Mouse (Mus musculus) intestine, postnatal 0 days (tissue): ENCODE measurements around the gene Spg7. TPM values are rescaled to one million over a fixed set of nuclear protein-coding genes. Genes with fewer than 3 reads are reported as not detected.

Experiments
- ATAC-seq: fragments of 200-750 bp; cut with Nextera tagmentation; 2 replicates; pipeline ENCODE4 v1.8.0; 2017; ENCODE audit warnings: mild to moderate bottlenecking, moderate TSS enrichment, moderate library complexity
- H3K27ac ChIP-seq: fragments of 300-500 bp; sonication (generic); 2 replicates; pipeline ENCODE4 v1.5.1; 2014; ENCODE audit warnings: mild to moderate bottlenecking, low read depth, low read length, moderate library complexity
- H3K27me3 ChIP-seq: fragments of 300-500 bp; sonication (generic); replicated peaks from 2 replicates; pipeline ENCODE4 v1.6.1; 2014; ENCODE audit warnings: low read length, mixed read lengths; ENCODE audit not compliant: control insufficient read depth, insufficient read depth
- H3K36me3 ChIP-seq: fragments of 300-500 bp; sonication (generic); 2 replicates; pipeline ENCODE4 v1.6.1; 2014; ENCODE audit warnings: mild to moderate bottlenecking, moderate library complexity; ENCODE audit not compliant: control insufficient read depth, insufficient read depth
- H3K4me1 ChIP-seq: fragments of 300-500 bp; sonication (generic); replicated peaks from 2 replicates; pipeline ENCODE4 v1.6.1; 2014; ENCODE audit warnings: antibody characterized with exemption, low read length, mixed read lengths; ENCODE audit not compliant: control insufficient read depth, insufficient read depth
- H3K4me2 ChIP-seq: fragments of 300-500 bp; sonication (generic); replicated peaks from 2 replicates; pipeline ENCODE4 v1.6.1; 2014; ENCODE audit warnings: low read depth, mild to moderate bottlenecking, moderate library complexity
- H3K4me3 ChIP-seq: fragments of 300-500 bp; sonication (generic); 2 replicates; pipeline ENCODE4 v1.5.1; 2014; ENCODE audit warnings: low read depth, low read length
- H3K9ac ChIP-seq: fragments of 300-500 bp; sonication (generic); 2 replicates; pipeline ENCODE4 v1.6.1; 2014; ENCODE audit warnings: mild to moderate bottlenecking, low read depth, low read length
- H3K9me3 ChIP-seq: fragments of 300-500 bp; sonication (generic); 2 replicates; pipeline ENCODE4 v1.6.1; 2016; ENCODE audit warnings: mixed run types; ENCODE audit not compliant: control insufficient read depth
- CTCF ChIP-seq: sonication (generic); IDR thresholded peaks from 2 replicates; pipeline ENCODE4 v1.5.1; 2016; ENCODE audit warnings: low read depth, mild to moderate bottlenecking, control low read depth, antibody characterized with exemption, moderate library complexity
- WGBS: fragments of 180-500 bp; shearing (Covaris S2); extraction: QIAGEN DNeasy Blood & Tissue Kit; methylation state at CpG from one replicate; pipeline ENCODE4 v1.1.7; 2014; 5-methylcytosine and 5-hydroxymethylcytosine counted together
- polyA plus RNA-seq: library from polyadenylated mRNA; unstranded; fragments of >200 nt; fragmentation: Nextera tagmentation; extraction: Ambion mirVana; gene quantifications from 2 replicates; pipeline ENCODE4 v1.2.1, GENCODE M21; 2015

Gene Spg7
- polyA plus RNA-seq, 1 experiment from 2014 or later: 44.7 TPM

DNA sequence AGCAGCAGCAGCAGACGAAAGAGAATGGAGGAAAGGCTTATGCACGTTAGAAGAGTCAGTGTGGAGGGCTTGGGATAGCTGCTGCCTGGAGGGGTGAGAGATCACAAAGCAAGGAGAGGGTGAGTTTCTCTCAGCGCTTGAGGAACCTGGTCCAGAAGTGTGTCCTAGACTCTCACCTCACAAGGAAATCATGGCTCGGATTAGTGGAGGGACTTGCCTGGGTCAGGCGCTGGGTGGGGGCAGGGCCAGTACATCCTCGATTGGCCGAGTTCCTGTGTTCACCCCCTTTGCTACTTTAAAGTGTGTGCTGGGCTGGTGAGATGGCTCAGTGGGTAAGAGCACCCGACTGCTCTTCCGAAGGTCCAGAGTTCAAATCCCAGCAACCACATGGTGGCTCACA lies 73.1 kb downstream of the Spg7 start:
- WGBS: 42% methylated on average over 9 of the region's 9 CpGs
- TF ChIP-seq CTCF: no peak
- no peaks in the 10 kb centered on the region for H3K4me1 ChIP-seq
- no peak overlapping the region for H3K9ac ChIP-seq
- ATAC-seq: no peak
- H3K27ac ChIP-seq: no peak overlapping the region
- H3K36me3 ChIP-seq: no peaks in the 10 kb centered on the region
- no peak overlapping the region for H3K4me2 ChIP-seq
- no peaks in the 10 kb centered on the region for H3K27me3 ChIP-seq
- H3K4me3 ChIP-seq: no peak overlapping the region
- H3K9me3 ChIP-seq: no peaks in the 10 kb centered on the region

DNA sequence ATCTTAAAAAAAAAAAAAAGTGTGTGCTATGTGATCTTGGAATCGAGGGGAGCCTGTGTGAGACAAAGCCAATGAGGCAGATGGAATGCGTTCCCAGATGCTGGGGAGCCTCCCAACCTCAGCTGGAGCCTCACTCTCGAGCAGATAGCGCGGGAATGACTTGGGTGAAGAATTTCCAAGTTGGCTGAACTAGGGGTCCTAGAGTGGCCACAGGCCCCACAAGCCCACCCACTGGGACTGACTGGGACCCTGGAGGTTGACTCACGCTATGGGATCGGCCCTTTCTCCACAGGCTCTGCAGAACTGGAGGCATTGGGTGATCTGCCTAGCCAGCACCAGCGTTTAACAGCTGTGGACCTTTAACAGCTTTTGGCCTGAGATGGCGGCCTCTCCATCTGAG lies 73.5 kb downstream of the Spg7 start:
- 74% methylated on average over 9 of the region's 9 CpGs for WGBS
- Histone ChIP-seq H3K27ac (no peak overlapping the region; the same call in 1 of the 2 replicates), H3K27me3 (no peaks in the 10 kb centered on the region), H3K4me2 (no peak overlapping the region), H3K9me3 (no peaks in the 10 kb centered on the region), H3K9ac (no peak overlapping the region), H3K4me3 (no peak overlapping the region), H3K4me1 (no peaks in the 10 kb centered on the region), H3K36me3 (no peaks in the 10 kb centered on the region)
- ATAC-seq: no peak
- TF ChIP-seq CTCF: no peak

DNA sequence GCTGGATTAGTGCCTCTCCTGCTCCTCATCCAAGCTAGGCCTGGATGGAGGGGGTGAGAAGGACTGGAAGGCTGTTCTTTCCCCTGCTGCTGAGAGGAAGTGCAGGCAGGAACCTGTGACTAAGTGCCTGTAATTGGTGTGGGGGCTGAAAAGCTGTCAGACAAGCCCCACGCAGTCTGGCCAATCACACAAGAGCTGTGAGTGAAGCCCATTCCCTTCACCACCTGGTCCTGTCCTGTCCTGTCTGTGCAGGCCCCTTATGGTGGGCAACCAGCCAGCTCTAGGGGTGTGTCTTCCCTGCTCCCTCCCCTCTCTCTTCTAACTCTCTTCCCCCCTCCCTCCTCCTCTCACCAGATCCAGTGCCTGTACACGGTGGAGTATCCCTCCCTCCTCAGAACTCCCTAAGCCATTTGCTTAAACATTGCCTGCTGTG lies 74.9 kb downstream of the Spg7 start:
- Histone ChIP-seq H3K9me3 (no peaks in the 10 kb centered on the region), H3K27me3 (no peaks in the 10 kb centered on the region), H3K36me3 (no peaks in the 10 kb centered on the region), H3K27ac (no peak overlapping the region), H3K4me1 (no peaks in the 10 kb centered on the region), H3K4me3 (no peak overlapping the region), H3K4me2 (no peak overlapping the region), H3K9ac (no peak overlapping the region)
- 0 out of 2 replicates have a peak, but pooled peaks have one; percentile 41 for ATAC-seq
- no peak for TF ChIP-seq CTCF
- 30% methylated on average over 2 of the region's 2 CpGs for WGBS

DNA sequence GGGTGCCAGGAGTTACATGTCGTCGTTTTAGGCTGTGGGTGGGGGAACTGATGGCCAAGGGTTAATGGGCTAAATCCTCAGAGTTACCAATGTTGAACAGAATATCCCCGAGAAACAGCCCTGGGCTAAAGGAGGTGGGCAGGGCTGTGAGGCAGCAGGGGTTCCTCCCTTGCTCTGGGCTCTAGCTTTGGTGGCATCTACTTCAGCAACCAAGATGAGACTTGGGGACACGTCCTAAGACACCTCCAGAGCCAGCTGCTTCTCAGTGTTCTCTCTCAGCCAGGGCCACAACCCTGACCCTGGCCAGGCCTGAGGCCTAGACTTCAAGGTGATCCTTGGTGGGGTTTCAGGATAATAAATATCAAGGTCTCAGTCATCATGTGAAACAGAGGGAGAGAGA lies 76.0 kb downstream of the Spg7 start:
- WGBS: 66% methylated on average over 4 of the region's 4 CpGs
- no peak overlapping the region for H3K27ac ChIP-seq

DNA sequence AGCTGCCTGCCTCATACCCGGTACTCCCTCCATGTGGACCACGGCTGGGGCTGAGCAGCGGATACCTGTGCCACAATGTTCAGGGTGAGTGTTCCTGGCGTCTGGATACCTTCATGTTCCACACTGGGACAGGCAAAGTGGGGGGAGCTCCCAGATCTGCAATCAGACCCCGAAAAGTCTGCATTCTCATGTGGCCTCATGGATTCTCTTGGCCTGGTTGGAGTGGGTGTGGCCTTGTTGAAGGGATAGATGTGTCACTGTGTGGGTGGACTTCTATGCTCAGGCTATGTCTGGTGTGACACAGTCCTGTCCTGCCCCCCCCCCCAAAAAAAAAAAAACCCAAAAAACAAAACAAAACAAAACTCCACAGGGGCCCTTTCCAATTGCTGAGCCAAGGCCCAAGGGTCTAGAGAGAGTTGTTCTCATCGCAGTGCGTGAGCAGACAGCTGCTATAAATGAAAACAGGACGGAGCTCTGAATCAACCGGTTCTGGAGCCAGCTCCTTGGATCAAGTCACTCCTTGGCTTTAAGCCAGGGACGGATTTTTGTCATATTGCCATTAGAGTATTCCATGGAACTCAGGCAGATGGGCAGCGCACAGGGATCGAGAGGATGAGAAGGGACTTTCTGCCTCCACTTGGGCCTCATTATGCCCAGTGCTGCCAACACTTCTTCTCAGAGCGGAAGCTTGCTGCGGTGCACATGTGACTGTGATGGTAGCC lies 79.2 kb downstream of the Spg7 start:
- H3K9me3 ChIP-seq: no peaks in the 10 kb centered on the region
- ATAC-seq: no peak
- H3K4me2 ChIP-seq: no peak overlapping the region
- no peaks in the 10 kb centered on the region for H3K4me1 ChIP-seq
- no peak overlapping the region for H3K4me3 ChIP-seq
- 64% methylated on average over 14 of the region's 14 CpGs for WGBS
- no peaks in the 10 kb centered on the region for H3K36me3 ChIP-seq
- no peak for TF ChIP-seq CTCF
- no peaks in the 10 kb centered on the region for H3K27me3 ChIP-seq
- H3K27ac ChIP-seq: peak overlapping the region; percentile 46
- no peak overlapping the region for H3K9ac ChIP-seq

More for the DNA sequence above, 76.0 kb downstream of the Spg7 start:
- Histone ChIP-seq H3K9me3 (no peaks in the 10 kb centered on the region), H3K9ac (no peak overlapping the region), H3K27me3 (no peaks in the 10 kb centered on the region), H3K4me2 (no peak overlapping the region), H3K36me3 (no peaks in the 10 kb centered on the region), H3K4me3 (no peak overlapping the region), H3K4me1 (no peaks in the 10 kb centered on the region)
- TF ChIP-seq CTCF: no peak
- no peak for ATAC-seq

DNA sequence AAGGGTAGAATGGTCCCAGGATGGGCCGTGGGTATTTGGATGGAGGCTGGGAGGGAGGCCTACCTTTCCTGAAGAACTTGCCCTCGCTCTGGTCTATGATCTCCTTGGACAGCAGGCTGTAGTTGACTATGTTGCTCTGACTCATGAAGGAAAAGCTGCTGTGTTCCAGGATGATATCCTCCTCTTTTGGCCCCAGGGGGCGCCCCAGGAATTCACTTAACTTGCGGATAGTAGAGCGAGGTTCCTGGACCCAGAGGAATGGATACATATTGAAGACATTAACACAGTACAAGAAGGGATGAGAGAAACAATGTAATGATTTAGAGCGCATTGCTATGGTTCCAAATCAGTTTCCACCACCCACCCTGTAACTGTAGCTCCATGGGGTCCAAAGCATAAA lies 82.5 kb downstream of the Spg7 start:
- no peaks in the 10 kb centered on the region for H3K36me3 ChIP-seq
- no peak overlapping the region for H3K27ac ChIP-seq
- 53% methylated on average over 6 of the region's 6 CpGs for WGBS
- peak; percentile 75 for TF ChIP-seq CTCF
- no peaks in the 10 kb centered on the region for H3K27me3 ChIP-seq
- no peak overlapping the region for H3K9ac ChIP-seq
- H3K4me2 ChIP-seq: no peak overlapping the region
- H3K4me3 ChIP-seq: no peak overlapping the region
- H3K9me3 ChIP-seq: no peaks in the 10 kb centered on the region
- peak; percentile 26; the same call in 1 of the 2 replicates for ATAC-seq
- no peaks in the 10 kb centered on the region for H3K4me1 ChIP-seq
